Mouse (Mus musculus) spleen, adult 2 months (tissue): ENCODE measurements at regions not wholly inside any gene's neighbourhood (a gene's known extent, or its start where the extent isn't known, plus 50 kb on each side); places are given as distances from the start of the nearest gene placed in this dataset.

Experiments used
- DNase-seq, 2 experiments: peaks; one replicate each; pipeline versions ENCODE4 v3.0.0 to v3.0.0-alpha.2; 2012 to 2021; ENCODE audit warnings: low spot score in 2 of 2, low read depth in 1 of 2
- H3K27ac ChIP-seq: fragments of 200-500 bp; 2 replicates; pipeline ENCODE4 v1.5.1; 2012; ENCODE audit warnings: low read length, inconsistent platforms; ENCODE audit not compliant: insufficient read depth
- H3K27me3 ChIP-seq: fragments of 200-500 bp; 2 replicates; pipeline ENCODE4 v1.6.1; 2012; ENCODE audit warnings: mild to moderate bottlenecking, moderate library complexity, low read length, inconsistent platforms; ENCODE audit not compliant: control insufficient read depth, insufficient read depth
- H3K36me3 ChIP-seq: fragments of 200-500 bp; 2 replicates; pipeline ENCODE4 v1.6.1; 2012; ENCODE audit warnings: mild to moderate bottlenecking, low read length, inconsistent platforms; ENCODE audit not compliant: control insufficient read depth, insufficient read depth
- H3K4me1 ChIP-seq: fragments of 200-500 bp; 2 replicates; pipeline ENCODE4 v1.6.1; 2011; ENCODE audit warnings: inconsistent platforms; ENCODE audit not compliant: control insufficient read depth, insufficient read depth, insufficient read length
- H3K4me3 ChIP-seq: fragments of 200-500 bp; 2 replicates; pipeline ENCODE4 v1.5.1; 2011; ENCODE audit warnings: mild to moderate bottlenecking, inconsistent platforms; ENCODE audit not compliant: insufficient read depth, insufficient read length; ENCODE audit errors: extremely low read depth
- CTCF ChIP-seq: fragments of 200-500 bp; IDR thresholded peaks from 2 replicates; pipeline ENCODE4 v1.5.1; 2011; ENCODE audit warnings: mild to moderate bottlenecking, inconsistent platforms; ENCODE audit not compliant: insufficient read depth, insufficient read length, insufficient replicate concordance; ENCODE audit errors: extremely low read depth
- POLR2A ChIP-seq: fragments of 200-500 bp; IDR thresholded peaks from 2 replicates; pipeline ENCODE4 v1.6.1; 2011; ENCODE audit warnings: low read depth, low read length, inconsistent platforms
- WGBS: fragments of 180-500 bp; shearing (Covaris S2); methylation state at CpG from one replicate; pipeline ENCODE4 v1.1.7; 2018; 5-methylcytosine and 5-hydroxymethylcytosine counted together

DNA sequence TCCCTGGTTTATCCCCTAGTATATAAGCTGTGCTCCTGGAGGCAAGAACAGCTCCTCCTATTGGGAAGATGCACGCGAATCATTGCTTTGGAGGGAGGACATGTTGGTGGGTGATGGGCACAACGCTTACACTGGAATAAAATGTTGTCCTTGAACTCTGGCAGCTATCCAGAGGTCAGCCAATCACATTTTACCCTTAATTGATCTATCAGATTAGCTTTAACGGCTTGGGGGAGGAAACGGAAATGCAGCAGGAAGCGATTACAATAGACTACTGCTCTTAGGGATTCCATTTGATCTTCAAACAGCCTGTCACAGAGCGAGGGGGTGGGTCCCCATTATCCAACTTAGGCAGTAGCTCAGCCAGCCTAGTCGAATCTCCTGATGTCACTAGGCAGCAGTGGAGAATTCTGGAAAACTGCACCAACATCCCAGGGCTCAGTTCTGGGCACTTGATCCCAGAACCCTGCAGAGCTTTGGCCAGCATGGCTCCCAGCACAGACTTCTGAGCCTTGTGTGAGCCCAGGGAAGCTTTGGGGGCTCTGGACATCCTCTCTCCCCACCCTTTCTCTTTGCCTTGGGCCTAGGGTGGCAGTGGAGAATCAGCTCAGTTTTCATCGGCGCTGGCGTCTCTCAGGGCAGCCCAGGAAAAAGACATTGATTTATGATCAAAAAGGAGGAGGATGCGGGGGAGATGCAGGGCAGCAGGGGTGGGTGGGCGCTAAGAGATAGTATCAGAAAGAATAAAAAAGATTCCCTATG is 275.4 kb downstream of the Uaca start:
- DNase-seq, result no peak
- TF ChIP-seq CTCF (no peak), POLR2A (no peak)
- WGBS, result 69% methylated on average over 13 of the region's 13 CpGs
- Histone ChIP-seq H3K27me3 (no peaks in the 10 kb centered on the region), H3K4me3 (no peak overlapping the region), H3K36me3 (no peaks in the 10 kb centered on the region), H3K27ac (no peak overlapping the region), H3K4me1 (no peaks in the 10 kb centered on the region)

DNA sequence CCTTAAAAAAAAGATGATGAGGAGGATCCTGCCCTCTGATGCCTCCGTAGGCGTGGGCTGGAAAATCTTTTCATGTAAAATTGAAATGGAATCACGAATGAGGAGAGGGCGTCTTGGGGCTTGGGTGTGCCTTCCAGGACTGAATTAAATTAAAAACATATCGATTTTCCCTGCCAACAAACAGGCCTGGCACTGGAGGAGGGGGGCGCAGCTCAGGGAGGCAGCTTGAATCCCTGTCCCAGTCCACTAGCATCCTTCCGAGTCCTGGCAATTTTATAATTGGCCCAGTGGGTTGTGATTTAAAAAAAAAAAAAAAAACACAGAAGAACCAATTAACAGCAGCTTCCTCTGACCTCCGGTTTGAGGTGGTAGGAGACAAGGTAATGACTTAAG is 276.0 kb downstream of the Uaca start:
- H3K27me3 ChIP-seq, result no peaks in the 10 kb centered on the region
- no peaks in the 10 kb centered on the region; the same call in 1 of the 2 replicates for H3K4me1 ChIP-seq
- TF ChIP-seq POLR2A (no peak), CTCF (no peak)
- 88% methylated on average over 8 of the region's 8 CpGs for WGBS
- DNase-seq, result no peak
- H3K4me3 ChIP-seq, result no peak overlapping the region
- no peaks in the 10 kb centered on the region for H3K36me3 ChIP-seq
- H3K27ac ChIP-seq, result no peak overlapping the region

DNA sequence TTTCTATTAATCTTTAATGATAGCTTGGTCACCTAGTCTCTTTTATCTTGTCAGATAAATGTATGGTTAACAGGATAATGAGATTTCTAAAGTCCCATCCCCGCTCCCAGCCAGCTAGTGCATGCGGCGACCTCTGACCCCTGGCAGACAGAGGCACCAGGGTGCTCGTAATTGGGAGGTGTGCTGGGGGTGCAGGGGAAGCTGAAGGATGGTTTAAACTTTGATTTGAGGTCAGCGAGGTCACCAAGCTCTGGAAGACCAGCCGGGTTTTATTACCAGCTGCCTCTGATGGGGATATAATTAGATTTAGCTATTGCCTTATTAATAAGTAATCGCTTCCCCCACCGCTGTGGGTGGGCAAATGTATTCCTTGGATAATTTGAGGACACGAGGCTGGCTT is 276.5 kb downstream of the Uaca start:
- H3K4me1 ChIP-seq, result no peaks in the 10 kb centered on the region; the same call in 1 of the 2 replicates
- no peak overlapping the region for H3K27ac ChIP-seq
- 89% methylated on average over 9 of the region's 9 CpGs for WGBS
- no peak overlapping the region for H3K4me3 ChIP-seq
- H3K36me3 ChIP-seq, result no peaks in the 10 kb centered on the region
- no peaks in the 10 kb centered on the region for H3K27me3 ChIP-seq
- DNase-seq, result no peak
- TF ChIP-seq POLR2A (no peak), CTCF (no peak)

DNA sequence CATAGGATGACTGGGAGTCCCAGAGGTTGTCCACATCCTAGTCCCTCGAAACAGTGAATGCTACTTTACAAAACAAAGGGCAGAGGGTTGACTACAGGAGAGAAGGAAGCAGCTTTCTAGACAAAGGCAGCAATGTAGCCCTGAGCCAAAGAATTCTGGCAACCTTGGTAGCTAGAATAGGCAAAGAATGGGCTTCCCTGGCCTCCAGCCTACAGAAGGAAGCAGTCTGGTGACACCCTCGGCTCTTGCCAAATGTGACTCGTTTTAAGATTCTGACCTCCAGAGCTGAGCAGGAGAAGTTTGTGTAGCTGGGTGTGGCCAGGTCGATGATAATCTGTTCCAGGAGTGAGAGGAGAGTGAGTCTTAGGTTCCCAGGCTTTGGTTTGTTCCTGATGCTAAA is 279.1 kb downstream of the Uaca start:
- no peaks in the 10 kb centered on the region for H3K36me3 ChIP-seq
- H3K27me3 ChIP-seq, result no peaks in the 10 kb centered on the region
- WGBS, result 78% methylated on average over 4 of the region's 4 CpGs
- H3K4me1 ChIP-seq, result no peaks in the 10 kb centered on the region; the same call in 1 of the 2 replicates
- DNase-seq, result no peak
- TF ChIP-seq CTCF, result no peak
- TF ChIP-seq POLR2A, result no peak
- no peak overlapping the region for H3K4me3 ChIP-seq
- H3K27ac ChIP-seq, result no peak overlapping the region

DNA sequence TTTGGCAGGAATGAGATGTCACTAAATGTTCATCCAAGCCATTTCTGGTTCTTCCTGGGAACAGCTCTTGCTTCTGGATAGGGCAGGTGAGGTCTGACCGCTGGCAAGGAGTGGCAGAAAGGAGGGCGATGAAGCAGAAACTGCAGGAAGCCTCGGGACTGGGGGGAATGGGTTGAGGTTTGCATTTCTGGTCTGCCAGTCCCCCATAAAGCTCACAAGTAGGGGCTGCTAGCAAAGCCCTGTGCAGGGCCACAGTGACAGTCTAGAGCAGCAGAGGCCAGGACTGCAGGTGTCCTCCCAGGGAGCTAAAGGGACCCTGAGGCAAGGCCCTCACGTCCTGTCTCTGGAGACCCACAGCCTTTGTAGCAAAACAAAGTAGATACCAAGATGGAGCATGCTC is 280.7 kb downstream of the Uaca start:
- DNase-seq, result no peak
- H3K36me3 ChIP-seq, result no peaks in the 10 kb centered on the region
- WGBS, result 37% methylated on average over 4 of the region's 4 CpGs
- no peak overlapping the region for H3K27ac ChIP-seq
- no peaks in the 10 kb centered on the region for H3K27me3 ChIP-seq
- no peaks in the 10 kb centered on the region; the same call in 1 of the 2 replicates for H3K4me1 ChIP-seq
- H3K4me3 ChIP-seq, result no peak overlapping the region
- TF ChIP-seq CTCF, result no peak
- no peak for TF ChIP-seq POLR2A

DNA sequence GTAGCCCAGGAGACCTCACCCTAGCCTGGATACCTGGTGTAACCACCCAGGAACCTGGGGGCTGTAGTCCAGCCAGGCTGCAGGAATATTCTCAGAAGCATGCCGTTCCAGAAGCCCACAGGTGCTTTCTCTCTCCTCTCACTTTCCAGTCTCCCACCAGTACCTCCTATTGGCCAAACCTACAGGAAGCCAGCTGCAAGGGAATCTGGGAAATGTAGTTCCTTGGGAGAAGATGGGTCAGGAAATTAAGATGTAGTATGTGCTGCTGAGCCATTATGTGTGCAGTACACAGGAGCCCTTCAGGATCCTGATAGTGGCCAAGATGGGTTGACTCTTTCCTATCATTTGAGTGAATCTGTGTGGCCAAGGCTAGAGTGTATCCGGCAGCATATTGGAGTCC is 282.8 kb downstream of the Uaca start:
- 81% methylated on average over 2 of the region's 2 CpGs for WGBS
- DNase-seq, result no peak
- TF ChIP-seq POLR2A (no peak), CTCF (no peak)

DNA sequence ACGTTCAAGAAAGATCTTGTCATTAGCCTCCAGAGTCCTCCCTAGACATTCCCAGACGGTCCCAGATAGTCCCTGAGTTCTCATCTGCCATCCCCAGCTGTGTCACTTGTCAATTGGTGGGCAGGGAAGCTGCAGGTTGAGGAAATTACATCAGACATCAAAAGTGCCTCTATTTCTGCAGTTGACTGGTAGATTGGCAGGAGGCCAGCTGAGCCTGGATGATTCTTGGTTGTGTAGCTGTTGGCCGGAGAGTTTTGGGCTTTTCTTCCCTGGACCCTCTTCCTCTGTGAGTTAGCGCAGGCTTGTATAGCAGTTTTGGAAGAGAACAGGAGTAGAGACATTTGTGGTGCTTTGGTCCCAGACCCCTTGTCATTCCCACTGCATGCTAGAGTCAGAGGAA is 283.5 kb downstream of the Uaca start:
- H3K4me1 ChIP-seq, result no peaks in the 10 kb centered on the region; the same call in 1 of the 2 replicates
- no peak for TF ChIP-seq POLR2A
- TF ChIP-seq CTCF, result no peak
- no peak overlapping the region for H3K27ac ChIP-seq
- H3K4me3 ChIP-seq, result no peak overlapping the region
- no peaks in the 10 kb centered on the region for H3K36me3 ChIP-seq
- H3K27me3 ChIP-seq, result no peaks in the 10 kb centered on the region
- WGBS, result 76% methylated on average over 4 of the region's 4 CpGs
- no peak for DNase-seq

More for the DNA sequence above, 282.8 kb downstream of the Uaca start:
- Histone ChIP-seq H3K4me3 (no peak overlapping the region), H3K27me3 (no peaks in the 10 kb centered on the region), H3K27ac (no peak overlapping the region), H3K36me3 (no peaks in the 10 kb centered on the region), H3K4me1 (no peaks in the 10 kb centered on the region; the same call in 1 of the 2 replicates)
